Mouse (Mus musculus) heart, postnatal 0 days (tissue): ENCODE data around the gene AC109138.7.

Experiments
- CTCF ChIP-seq: IDR thresholded peaks from 2 replicates; pipeline ENCODE4 v1.5.1; 2016; ENCODE audit warnings: antibody characterized with exemption, control low read depth, low read depth
- EP300 ChIP-seq: IDR thresholded peaks from 2 replicates; pipeline ENCODE4 v1.6.1; 2016; ENCODE audit warnings: antibody characterized with exemption, low read depth

- TF ChIP-seq EP300 (no peak), CTCF (no peak)
Measured at GRCm38 (mm10) chr19:4257897-4258252, 43.7 kb downstream of the AC109138.7 start.
